Mouse (Mus musculus): ENCODE measurements around the gene Mxra8.

GRCm38 (mm10) chr4:155791240-155791933 lies 48.1 kb upstream of the Mxra8 start:
- no peak for TF ChIP-seq CTCF (conservative IDR thresholded peaks at IDR 0.05; ENCODE audit: low read length)
- no peak for TF ChIP-seq POU5F1 (IDR thresholded peaks at IDR 0.05; ENCODE audit: borderline replicate concordance, low read length)
